Mouse (Mus musculus): ENCODE measurements around the gene Ccdc97.

The Ccdc97 gene

DNA sequence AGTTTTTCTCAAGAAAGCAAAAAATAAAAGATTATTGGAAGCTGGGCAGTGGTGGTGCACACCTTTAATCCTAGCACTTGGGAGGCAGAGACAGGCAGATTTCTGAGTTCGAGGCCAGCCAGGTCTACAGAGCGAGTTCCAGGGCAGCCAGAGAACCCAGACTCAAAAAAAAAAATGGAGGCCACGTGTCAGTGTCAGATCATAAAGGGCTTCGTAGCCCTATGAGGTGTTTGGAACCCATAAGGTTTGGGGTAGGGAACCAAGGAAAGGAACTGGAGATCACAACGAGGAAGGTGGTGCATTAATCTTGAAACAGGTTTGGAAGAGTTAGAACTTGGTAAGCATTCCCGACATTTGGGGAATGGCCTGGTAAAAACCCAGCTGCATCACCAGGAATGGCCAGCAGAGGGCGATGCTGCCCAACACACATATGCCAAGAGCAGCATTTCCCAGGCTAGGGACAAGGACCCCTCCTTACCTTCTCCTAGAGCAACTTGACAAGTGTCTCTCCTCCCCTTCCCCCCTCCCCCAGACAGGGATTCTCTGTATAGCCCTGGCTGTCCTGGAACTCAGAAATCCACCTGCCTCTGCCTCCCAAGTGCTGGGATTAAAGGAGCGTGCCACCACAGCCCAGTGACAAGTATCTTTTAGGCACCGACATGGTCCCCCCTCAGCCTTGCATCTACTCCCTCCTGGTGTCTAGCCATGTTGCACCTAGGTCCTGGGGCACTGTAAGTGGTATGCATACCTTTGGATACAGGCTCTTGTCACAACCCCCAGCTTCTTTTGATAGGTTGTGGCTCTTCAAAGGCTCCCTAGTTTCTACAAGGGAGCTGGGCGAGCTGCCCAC lies 1.1 kb upstream of the Ccdc97 start:
- DNase-seq: peak; percentile 78

DNA sequence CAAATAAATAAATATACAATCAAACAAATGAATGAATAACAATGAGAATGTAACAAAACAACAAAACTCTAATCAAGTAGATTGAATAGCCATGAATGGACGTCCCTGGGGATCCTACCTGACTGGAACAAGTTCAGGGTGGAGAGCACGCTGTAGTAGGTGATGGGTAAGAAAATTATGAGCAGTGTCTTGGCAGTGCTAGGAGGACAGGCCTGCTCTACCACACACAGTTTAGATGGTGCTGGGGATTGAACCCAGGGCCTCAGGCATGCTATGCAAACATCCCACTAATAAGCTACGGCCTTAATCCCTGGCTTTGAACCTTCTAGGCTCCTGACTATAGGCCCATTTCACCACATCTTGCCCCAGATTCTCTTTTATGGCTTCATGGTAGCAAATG lies 1.4 kb downstream of the Ccdc97 start:
- DNase-seq: no peak

DNA sequence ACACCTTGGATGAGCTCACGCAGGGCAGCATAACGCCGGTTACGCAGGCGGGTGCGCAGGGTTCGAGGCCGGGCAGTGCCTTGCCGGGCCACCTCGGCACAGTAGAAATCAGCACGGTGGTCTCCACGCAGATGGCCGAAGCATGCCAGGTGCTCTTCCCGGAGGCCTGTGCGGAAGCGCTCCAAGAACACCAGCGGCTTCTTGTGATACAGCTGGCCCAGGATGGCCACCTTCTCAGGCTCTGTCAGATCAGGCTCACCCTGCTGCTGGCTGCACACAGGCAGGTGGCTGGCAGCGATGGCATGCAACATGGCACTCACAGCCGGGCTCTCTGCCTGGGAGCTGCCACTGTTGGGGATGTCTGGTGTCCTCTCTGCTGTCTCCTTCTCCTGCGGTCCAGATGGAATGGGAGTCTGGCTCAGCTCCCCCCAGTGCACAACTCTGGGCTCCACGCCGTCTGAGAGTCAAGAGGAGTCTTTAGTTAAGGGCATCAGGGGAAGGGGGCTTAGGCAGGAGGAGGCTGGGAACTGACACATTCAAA lies 3.1 kb downstream of the Ccdc97 start:
- no peak for DNase-seq

DNA sequence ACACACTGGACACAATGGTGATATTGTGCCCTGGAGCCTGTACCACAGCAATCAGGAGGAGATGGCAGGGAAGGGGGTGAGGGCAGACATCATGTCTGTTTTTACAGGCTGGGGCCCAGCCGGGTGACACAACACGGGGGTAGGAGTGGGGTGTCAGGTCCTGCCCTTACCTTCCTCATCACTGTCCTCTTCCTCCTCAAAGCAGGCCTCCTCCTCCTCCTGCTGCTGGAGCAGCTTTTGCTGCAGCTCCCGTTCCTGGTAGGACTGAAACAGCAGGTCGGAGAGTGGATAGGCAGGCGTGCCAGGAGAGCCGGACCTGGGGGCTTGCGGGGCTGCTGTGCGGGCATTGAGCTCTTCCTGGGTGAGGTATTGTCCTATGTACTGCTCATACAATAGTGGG lies 4.3 kb downstream of the Ccdc97 start:
- no peak for DNase-seq

DNA sequence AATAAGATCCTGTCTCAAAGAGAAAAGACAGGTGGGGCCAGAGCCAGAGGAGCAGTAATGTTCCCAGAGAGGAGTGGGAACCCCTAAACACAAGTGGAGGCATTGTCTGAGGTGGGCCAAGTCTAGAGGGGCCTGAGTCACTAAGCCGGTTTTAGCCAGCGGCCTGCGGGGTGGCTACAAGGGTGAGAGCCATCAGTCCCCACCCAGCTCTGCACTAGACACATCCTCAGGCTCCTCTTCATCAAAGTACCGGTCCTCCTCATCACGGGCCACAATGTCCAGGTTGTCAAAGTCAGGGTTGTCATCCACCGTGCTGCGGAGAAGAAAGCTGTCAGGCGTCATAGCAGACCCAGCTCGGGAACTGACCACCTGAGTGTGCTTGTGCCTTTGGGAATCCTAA lies 6.1 kb downstream of the Ccdc97 start:
- DNase-seq: no peak

DNA sequence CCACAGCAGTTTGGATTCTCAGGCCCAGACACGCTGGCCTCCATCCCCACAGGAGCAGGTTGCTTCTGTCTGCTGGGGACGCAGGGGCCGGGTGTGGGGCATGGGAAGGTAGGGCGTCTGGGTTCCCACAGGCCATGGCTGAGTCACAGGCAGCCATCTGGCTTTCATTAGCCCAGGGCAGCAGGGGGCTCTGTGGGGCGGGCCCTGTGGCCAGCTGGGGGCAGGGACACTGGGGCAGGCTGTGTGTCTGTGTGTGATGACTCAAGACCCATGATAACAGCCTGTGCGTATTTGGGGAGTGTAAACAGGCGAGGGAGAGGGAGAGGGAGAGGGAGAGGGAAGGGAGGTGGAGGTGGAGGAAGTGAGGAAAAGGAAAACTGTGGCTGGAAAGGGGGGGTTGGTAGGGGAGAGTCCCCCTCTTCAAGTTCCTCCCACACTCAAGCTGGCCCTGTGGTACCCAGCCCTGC lies 7.1 kb downstream of the Ccdc97 start:
- no peak for DNase-seq

DNA sequence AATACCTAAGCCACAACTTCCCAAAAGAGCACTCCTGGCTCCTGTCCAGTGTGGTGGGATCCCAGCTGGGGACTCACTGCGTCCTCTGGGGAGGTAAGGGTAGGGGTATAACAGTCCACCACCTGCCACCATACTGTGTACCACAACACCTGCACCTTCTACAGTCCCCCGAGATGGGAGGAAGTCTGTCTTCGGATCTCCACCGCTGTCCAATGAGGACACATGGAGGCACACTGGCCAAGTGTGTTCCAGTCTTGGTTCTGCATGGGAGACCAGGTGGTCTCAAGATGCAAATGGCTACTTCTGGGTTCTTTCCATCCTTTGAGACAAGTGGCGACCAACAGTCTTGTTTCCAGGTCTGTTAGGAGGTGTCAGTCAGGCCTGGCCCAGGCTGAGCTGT lies 7.7 kb downstream of the Ccdc97 start:
- no peak for DNase-seq

DNA sequence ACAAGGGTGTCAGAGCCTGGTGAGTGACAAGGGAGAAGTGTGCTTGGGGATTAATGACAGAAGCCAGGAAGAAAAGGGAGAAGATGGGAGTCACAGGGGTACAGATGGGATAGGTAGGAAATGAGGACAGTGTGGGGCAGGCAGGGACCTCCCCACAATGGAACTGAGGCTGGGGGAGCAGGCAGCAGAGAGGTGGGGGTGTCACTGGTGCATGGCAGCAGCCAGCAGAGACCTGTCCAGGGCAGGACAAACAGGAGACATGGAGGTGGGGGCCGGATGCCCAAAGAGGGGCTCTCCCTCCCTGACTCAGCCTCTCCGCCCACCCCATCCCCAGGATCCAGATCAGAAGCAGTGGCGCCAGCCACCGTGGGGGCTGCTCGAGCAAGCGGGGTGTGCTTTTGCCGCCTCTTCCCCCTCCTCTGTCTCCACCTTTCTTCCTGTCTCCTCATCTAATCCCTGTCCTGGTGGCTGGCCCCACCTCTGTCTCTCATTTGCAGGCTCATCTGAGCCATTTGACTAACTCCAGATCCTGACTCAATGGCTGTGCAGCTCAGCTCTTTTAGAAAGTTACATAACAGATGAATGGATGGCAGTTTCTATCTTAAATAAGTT lies 8.3 kb downstream of the Ccdc97 start:
- peak; percentile 25 for DNase-seq

DNA sequence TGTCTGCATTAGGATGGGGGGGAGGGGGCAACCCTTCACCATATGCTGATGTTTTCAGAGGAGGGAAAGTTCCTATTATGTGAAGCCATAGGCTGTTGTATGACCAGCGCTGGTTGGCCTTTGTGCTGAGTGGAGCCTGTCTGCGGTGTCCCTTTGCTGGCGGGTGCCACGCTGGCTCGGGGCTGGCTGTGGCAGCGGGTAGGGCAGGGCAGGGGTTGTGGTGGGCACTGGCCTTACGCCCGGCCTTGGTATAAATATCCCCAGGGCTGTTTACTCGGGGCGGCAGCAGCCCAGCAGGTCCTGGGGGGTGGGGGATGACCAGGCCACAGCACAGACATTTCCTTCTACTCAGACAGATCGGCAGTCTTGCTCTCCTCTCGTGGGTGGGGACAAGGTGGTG lies 8.9 kb downstream of the Ccdc97 start:
- DNase-seq: peak; percentile 54

DNA sequence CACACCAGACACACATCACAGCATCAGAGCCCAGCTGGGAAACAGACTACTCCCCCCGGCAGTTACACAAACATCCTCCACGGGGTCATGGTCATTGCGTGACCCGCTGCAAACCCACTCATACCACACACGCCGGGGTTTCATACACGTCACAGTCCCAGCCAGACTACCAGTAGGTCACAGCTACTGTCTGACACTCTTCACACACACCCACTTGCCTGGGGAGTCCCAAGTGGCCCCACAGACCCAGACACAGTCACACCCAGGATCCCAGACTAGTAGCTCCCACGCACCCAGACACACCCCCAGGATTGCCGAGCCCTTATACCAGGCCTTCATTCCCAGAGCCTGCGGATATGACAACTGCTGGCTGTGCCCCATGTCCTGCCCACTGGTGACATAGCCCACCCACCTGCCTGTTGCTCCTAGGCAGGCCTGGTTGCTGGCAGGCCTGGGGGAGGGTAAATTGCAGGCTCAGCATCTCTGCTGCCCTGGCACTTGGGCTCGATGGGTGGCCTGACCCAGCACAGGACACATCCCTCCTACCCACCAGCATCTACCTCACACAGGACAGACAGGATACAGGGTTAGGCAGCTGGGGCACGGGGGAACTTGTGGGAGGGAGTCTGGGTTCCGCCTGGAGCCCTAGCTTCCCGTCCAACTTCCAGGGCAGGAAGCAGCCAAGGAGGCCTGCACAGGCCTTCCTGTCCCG lies 11.2 kb downstream of the Ccdc97 start:
- peak; percentile 57 for DNase-seq

DNA sequence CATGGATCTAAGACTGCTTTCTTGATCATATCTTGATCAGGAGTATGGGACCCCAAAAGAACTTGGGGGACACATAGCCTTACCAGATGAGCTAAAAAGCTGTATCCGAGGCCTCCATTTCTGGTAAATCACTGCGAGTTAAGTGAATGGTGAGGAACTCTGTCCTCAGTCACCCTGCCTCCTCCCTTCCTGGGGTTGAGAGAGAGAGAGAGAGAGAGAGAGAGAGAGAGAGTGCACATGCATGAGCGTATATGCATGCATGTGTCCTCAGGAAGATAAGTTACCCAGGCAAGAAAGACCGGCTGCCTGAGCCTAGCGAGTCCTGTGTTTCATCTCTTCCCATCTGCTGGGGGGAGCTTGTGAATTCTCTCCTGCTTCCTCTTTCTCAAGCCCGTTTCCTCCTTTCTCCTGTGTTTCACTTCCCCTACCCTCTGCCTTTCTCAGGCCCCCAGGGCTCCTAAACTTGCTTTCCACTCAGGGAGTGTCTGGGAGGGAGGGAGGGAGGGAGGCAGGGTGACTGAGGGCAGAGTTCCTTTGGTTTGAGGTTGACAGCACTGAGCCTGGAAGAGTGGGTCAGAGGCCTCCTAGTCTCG lies 12.2 kb downstream of the Ccdc97 start:
- no peak for DNase-seq

DNA sequence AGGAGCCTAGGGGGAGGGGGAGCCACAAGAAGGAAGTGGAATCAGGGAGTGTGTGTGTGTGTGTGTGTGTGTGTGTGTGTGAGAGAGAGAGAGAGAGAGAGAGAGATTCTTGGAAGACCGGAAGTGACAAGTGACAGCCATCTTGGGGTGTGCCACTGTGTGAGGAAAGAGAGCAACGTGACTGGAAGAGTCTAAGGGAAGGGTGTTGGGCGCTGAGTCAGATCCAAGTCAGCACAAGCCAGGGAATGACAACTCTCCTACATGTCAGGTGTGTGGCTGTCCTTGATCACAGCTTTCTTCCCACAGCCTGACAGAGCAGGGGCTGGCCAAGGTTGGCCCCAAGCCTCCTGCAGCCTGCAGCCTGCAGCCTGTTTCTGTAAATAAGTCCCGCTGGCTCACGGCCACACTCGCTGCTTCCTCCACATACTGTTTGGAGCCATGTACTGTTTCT lies 13.1 kb downstream of the Ccdc97 start:
- peak; percentile 53 for DNase-seq

DNA sequence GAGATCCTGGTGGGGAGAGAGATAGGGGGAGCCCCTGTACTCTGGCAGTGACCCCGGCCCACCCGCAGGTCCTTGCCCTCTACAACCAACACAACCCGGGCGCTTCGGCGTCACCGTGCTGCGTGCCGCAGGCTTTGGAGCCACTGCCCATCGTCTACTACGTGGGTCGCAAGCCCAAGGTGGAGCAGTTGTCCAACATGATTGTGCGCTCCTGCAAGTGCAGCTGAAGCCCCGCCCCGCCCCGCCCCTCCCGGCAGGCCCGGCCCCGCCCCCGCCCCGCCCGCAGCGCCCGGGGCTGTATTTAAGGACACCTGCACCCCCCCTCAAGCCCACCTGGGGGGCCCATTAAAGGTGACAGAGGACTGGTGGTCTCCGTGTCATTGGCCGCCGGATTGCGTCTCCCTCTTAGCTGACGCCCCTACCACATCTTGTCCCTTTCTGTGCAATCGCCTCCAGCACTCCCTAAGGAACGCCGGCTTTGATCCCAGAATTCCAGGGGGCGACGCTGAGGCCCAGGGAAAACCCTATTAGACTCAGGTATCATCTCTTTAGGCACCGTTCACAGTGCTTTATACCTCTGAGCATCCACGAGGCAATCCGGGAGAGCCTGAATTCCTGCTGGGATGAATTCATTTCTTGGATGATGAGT lies 14.0 kb downstream of the Ccdc97 start:
- no peak for DNase-seq

DNA sequence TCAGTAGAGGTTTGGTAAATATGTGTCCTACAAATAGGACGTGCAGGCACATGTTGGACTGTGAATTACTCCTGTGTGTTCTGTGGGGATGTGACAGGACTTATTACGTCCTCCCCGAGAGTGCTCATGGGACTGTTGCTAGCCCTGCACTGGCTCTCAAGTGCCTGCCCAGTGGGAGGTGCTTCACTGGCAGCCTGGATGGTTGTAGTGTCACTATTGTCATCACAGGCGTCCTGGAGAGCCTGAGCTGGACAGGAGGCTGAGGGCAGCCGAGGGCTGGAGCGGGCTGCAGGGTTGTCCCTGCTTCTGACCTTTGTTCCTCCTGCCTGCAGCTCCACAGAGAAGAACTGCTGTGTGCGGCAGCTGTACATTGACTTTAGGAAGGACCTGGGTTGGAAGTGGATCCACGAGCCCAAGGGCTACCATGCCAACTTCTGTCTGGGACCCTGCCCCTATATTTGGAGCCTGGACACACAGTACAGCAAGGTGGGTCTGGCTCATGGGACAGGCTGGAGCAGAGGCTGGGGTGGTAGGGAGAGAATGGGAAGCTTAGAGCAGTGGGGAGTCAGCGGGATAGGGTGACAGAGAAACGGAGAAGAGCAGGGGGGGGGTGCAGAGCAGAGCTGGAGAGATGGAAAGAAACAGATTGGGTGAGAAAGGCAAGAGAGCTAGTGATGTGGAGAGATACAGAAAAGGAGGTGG lies 14.9 kb downstream of the Ccdc97 start:
- DNase-seq: no peak

DNA sequence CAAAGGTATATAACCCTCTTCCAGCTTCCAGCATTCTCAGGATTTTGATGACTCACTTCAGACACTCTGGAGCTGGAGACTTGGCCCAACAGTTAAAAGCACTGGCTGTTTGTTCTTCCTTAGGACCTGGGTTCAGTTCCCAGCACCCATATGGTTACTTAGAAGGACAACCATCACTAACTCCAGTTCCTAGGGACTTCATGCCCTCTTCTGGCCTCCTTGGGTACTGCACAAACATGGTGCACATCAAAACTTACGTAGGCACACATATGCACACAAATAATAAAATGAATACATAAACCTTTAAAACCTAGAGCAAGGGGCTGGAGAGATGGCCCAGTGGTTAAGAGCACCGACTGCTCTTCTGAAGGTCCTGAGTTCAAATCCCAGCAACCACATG lies 16.5 kb downstream of the Ccdc97 start:
- DNase-seq: no peak

DNA sequence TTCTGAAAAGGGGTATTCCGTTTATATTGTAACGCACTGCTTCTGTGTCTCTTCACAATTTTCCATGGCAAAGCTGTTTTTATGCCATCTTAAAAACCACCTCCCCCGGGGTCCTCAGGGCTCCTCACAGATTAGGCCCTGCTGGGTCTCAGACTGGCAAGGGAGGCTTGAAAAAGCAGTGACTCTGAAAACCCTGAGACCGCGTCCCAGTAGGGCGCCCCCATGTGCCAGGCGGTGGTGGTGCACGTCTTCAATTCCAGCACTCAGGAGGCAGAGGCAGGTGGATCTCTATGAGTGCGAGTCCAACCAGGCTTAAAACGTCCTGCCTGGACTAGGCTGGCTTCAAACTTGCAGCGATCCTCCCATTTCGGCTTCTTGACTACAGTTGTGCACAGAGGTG lies 18.2 kb downstream of the Ccdc97 start:
- no peak for DNase-seq

DNA sequence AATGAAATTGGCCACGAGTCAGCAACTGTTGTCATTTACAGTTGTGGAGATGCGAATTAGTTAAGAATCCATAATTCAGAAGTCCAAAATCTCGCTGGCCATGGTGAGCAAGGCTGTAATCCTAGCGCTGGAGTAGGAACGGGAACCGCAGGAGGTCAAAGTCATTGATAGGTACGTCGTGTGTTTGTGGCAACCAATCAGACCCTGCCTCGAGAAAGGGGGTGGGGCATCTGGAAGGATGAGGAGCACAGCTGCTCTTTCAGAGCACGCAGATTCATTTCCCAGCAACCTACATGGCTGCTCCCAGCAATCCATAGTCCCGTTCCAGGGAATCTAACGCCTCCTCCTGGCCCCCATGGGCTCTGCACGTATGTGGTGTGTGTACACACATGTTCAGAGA lies 19.0 kb downstream of the Ccdc97 start:
- DNase-seq: no peak

DNA sequence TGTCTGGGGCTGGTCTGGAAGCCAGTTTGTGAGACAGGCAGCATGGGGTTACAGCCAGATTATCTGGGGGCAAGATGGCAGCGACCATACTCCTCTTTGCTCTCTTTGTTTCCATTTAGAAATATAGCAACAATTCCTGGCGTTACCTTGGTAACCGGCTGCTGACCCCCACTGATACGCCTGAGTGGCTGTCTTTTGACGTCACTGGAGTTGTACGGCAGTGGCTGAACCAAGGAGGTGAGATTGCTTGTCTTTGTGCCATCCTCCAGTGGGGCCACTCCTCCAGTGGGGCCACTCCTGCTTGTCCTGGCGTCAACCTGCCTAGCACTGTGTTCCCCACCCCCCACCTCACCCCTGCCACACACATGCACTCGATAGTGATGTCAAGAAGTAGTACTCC lies 24.8 kb downstream of the Ccdc97 start:
- DNase-seq: no peak

DNA sequence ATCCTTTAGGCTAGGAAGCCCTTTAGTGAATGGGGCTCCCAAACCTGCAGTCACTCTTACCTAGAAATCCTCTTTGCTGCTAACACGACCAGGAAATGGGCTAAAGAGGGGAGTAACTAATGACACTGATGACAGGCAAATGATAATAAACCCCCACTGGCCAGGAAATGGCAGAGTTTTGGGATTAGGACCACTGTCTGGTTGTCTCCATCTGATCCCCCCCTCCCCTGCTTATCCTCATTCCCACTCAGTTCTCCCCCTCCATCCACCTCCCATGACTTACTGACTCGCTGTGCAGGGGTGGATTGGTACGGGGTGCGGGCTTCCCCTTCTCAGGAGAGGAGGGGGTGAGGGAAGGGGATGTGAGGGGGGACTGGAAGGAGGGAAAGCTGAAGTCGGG lies 28.8 kb downstream of the Ccdc97 start:
- no peak for DNase-seq

DNA sequence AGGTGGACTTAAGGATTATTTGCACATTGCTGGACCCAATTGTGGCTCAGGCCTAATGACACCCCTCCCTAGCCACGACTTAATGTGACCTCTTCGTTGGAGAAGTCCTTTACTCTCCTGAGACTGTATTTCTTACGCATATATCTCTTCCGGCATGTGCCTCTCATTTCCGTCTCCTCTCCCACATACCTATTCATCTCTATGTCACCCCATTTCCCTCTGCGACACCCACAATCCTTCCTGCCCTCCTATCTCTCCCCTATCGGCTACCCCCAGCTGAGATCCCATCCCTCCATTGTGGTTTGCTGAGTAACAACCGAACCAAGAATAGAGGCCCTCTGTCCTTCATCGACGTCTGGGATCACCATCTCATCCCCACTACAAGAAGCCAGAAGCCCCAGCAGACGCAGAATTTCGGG lies 29.3 kb downstream of the Ccdc97 start:
- DNase-seq: no peak

DNA sequence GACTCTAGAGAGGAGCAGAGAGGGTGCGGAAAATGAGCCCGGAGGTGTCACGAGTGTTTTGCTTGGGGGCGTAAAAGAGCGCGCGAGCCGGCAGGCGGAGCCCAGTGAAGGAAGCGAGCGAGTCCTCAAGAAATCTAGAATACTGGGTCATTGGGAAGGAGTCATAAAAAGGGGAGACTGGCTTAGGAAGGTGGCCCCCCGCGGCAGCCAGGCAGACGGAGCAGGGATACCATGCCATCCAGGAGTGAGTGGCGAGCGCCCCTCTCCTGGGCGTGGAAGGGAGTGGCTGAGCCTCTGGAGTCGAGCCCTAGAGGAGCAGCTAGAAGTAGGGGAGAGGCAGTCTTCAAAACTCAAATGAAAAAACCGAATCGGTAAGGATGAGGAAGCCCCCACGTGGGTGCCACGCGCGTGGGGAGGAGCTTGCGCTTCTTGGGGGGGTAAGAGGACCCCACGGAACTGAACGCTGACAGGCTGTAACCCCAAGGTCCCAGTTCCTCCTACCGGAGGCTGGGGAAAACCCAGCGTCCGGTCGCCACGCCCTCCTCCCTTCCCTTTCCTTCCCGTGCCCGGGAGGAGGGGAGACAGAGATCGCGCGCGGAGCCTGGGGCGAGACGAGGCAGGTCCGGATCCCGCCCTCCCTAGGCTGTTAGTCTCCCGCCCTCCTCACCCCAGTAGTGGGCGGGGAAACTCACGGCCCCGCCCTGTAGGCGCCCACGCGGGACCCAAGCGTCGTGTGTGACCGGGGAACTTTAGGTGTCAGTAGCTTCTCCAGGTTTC lies 29.9 kb downstream of the Ccdc97 start:
- DNase-seq: peak; percentile 82

Data from lung, postnatal 14 days (tissue).